Mouse (Mus musculus): ENCODE measurements around the gene Kifc1. TPM values are rescaled to one million over a fixed set of nuclear protein-coding genes. Genes with fewer than 3 reads are reported as not detected.
"Not testable (repeated sequence)": the region's sequence is repeated elsewhere in the genome, so short reads cannot be mapped to it uniquely, and the experiment has no call there.

The Kifc1 gene
- polyA plus RNA-seq, 1 experiment: 25.8 TPM

GRCm38 (mm10) chr17:33874411-33874810 lies 16.1 kb downstream of the Kifc1 start:
- H3K36me3 ChIP-seq (ENCODE audit: control insufficient read depth): peaks cover 46% of the 10 kb centered on the region

GRCm38 (mm10) chr17:33873537-33873936 lies 16.9 kb downstream of the Kifc1 start, which contains the start of gene Gm7029:
TSS of gene Gm7029 (plus strand) at chr17:33873837.
- H3K4me3 ChIP-seq (replicated peaks); H3K27me3 ChIP-seq (ENCODE audit: control insufficient read depth); H3K4me1 ChIP-seq (ENCODE audit: control insufficient read depth); H3K9me3 ChIP-seq (ENCODE audit: control insufficient read depth, low read length): not testable (repeated sequence)
- H3K36me3 ChIP-seq (ENCODE audit: control insufficient read depth): peaks cover 38% of the 10 kb centered on the region

More at GRCm38 (mm10) chr17:33874411-33874810, 16.1 kb downstream of the Kifc1 start:
- Histone ChIP-seq H3K27me3 (ENCODE audit: control insufficient read depth) (no peaks in the 10 kb centered on the region), H3K4me3 (replicated peaks) (no peak overlapping the region), H3K4me1 (ENCODE audit: control insufficient read depth) (peaks cover 3% of the 10 kb centered on the region), H3K9me3 (ENCODE audit: control insufficient read depth, low read length) (no peaks in the 10 kb centered on the region)
- TF ChIP-seq TAL1 (IDR thresholded peaks at IDR 0.05; ENCODE audit: low read length) (no peak), GATA1 (IDR thresholded peaks at IDR 0.05; ENCODE audit: low read length) (no peak)

GRCm38 (mm10) chr17:33865330-33866030 lies 25.0 kb downstream of the Kifc1 start:
- TF ChIP-seq GATA1 (IDR thresholded peaks at IDR 0.05; ENCODE audit: low read length): no peak
- TF ChIP-seq TAL1 (IDR thresholded peaks at IDR 0.05; ENCODE audit: low read length): no peak
- Histone ChIP-seq H3K36me3 (ENCODE audit: control insufficient read depth) (peaks cover 15% of the 10 kb centered on the region), H3K27me3 (ENCODE audit: control insufficient read depth) (no peaks in the 10 kb centered on the region), H3K9me3 (ENCODE audit: control insufficient read depth, low read length) (no peaks in the 10 kb centered on the region), H3K4me1 (ENCODE audit: control insufficient read depth) (peaks cover 7% of the 10 kb centered on the region), H3K4me3 (replicated peaks) (no peak overlapping the region)

GRCm38 (mm10) chr17:33857816-33858215 lies 32.6 kb downstream of the Kifc1 start:
- H3K4me3 ChIP-seq (replicated peaks): no peak overlapping the region
- TF ChIP-seq GATA1 (IDR thresholded peaks at IDR 0.05; ENCODE audit: low read length) (no peak), TAL1 (IDR thresholded peaks at IDR 0.05; ENCODE audit: low read length) (no peak)
- no peaks in the 10 kb centered on the region for H3K27me3 ChIP-seq (ENCODE audit: control insufficient read depth)
- H3K36me3 ChIP-seq (ENCODE audit: control insufficient read depth): peaks cover 3% of the 10 kb centered on the region
- H3K9me3 ChIP-seq (ENCODE audit: control insufficient read depth, low read length): 0 out of 2 replicates have a peak, but pooled peaks cover 2% of the 10 kb centered on the region
- H3K4me1 ChIP-seq (ENCODE audit: control insufficient read depth): no peaks in the 10 kb centered on the region

- Histone ChIP-seq H3K4me3 (replicated peaks) (no peak overlapping the region), H3K4me1 (ENCODE audit: control insufficient read depth) (peaks cover 2% of the 10 kb centered on the region; the same call in 1 of the 2 replicates), H3K9me3 (ENCODE audit: control insufficient read depth, low read length) (no peaks in the 10 kb centered on the region), H3K27me3 (ENCODE audit: control insufficient read depth) (no peaks in the 10 kb centered on the region), H3K36me3 (ENCODE audit: control insufficient read depth) (peaks cover 9% of the 10 kb centered on the region)
- no peak for TF ChIP-seq TAL1 (IDR thresholded peaks at IDR 0.05; ENCODE audit: low read length)
- TF ChIP-seq GATA1 (IDR thresholded peaks at IDR 0.05; ENCODE audit: low read length): no peak
These were observed 39.1 kb downstream of the Kifc1 start for GRCm38 (mm10) chr17:33851331-33851730.

GRCm38 (mm10) chr17:33848139-33848538 lies 42.3 kb downstream of the Kifc1 start:
- Histone ChIP-seq H3K4me3 (replicated peaks) (no peak overlapping the region), H3K27me3 (ENCODE audit: control insufficient read depth) (no peaks in the 10 kb centered on the region), H3K4me1 (ENCODE audit: control insufficient read depth) (peaks cover 17% of the 10 kb centered on the region), H3K9me3 (ENCODE audit: control insufficient read depth, low read length) (no peaks in the 10 kb centered on the region), H3K36me3 (ENCODE audit: control insufficient read depth) (peaks cover 9% of the 10 kb centered on the region)
- no peak for TF ChIP-seq GATA1 (IDR thresholded peaks at IDR 0.05; ENCODE audit: low read length)
- TF ChIP-seq TAL1 (IDR thresholded peaks at IDR 0.05; ENCODE audit: low read length): no peak

GRCm38 (mm10) chr17:33844196-33844595 lies 46.3 kb downstream of the Kifc1 start:
- no peaks in the 10 kb centered on the region for H3K27me3 ChIP-seq (ENCODE audit: control insufficient read depth)
- TF ChIP-seq GATA1 (IDR thresholded peaks at IDR 0.05; ENCODE audit: low read length): no peak
- H3K4me3 ChIP-seq (replicated peaks): no peak overlapping the region

GRCm38 (mm10) chr17:33842966-33843795 lies 47.3 kb downstream of the Kifc1 start, which contains the start of gene Cd320:
TSS of gene Cd320 (plus strand) at chr17:33843091.
- H3K9me3 ChIP-seq (ENCODE audit: control insufficient read depth, low read length): no peaks in the 10 kb centered on the region
- H3K4me1 ChIP-seq (ENCODE audit: control insufficient read depth): peaks cover 30% of the 10 kb centered on the region
- H3K36me3 ChIP-seq (ENCODE audit: control insufficient read depth): peaks cover 24% of the 10 kb centered on the region
- H3K4me3 ChIP-seq (replicated peaks): peak within 1 kb of the TSS; percentile 72
- no peak for TF ChIP-seq GATA1 (IDR thresholded peaks at IDR 0.05; ENCODE audit: low read length)
- TF ChIP-seq TAL1 (IDR thresholded peaks at IDR 0.05; ENCODE audit: low read length): no peak
- H3K27me3 ChIP-seq (ENCODE audit: control insufficient read depth): no peaks in the 10 kb centered on the region

More at GRCm38 (mm10) chr17:33844196-33844595, 46.3 kb downstream of the Kifc1 start:
- Histone ChIP-seq H3K36me3 (ENCODE audit: control insufficient read depth) (peaks cover 16% of the 10 kb centered on the region), H3K9me3 (ENCODE audit: control insufficient read depth, low read length) (no peaks in the 10 kb centered on the region), H3K4me1 (ENCODE audit: control insufficient read depth) (peaks cover 30% of the 10 kb centered on the region)

GRCm38 (mm10) chr17:33829561-33829960 lies 60.9 kb downstream of the Kifc1 start:
- H3K4me3 ChIP-seq (replicated peaks): no peak overlapping the region
- H3K27me3 ChIP-seq (ENCODE audit: control insufficient read depth): no peaks in the 10 kb centered on the region
- peaks cover 69% of the 10 kb centered on the region for H3K36me3 ChIP-seq (ENCODE audit: control insufficient read depth)
- H3K4me1 ChIP-seq (ENCODE audit: control insufficient read depth): peaks cover 16% of the 10 kb centered on the region
- H3K9me3 ChIP-seq (ENCODE audit: control insufficient read depth, low read length): no peaks in the 10 kb centered on the region
- TF ChIP-seq TAL1 (IDR thresholded peaks at IDR 0.05; ENCODE audit: low read length) (no peak), GATA1 (IDR thresholded peaks at IDR 0.05; ENCODE audit: low read length) (no peak)

Measured in erythroblast, embryonic 14.5 days (primary cell).